Mouse (Mus musculus) forebrain, embryonic 14.5 days (tissue): Measurements from ENCODE around the gene 2810408A11Rik. TPM values are rescaled to one million over a fixed set of nuclear protein-coding genes. Genes with fewer than 3 reads are reported as not detected.
"Not testable (repeated sequence)": the region's sequence is repeated elsewhere in the genome, so short reads cannot be mapped to it uniquely, and the experiment has no call there.

Experiments
- ATAC-seq: fragments of 200-750 bp; cut with Nextera tagmentation; 2 replicates; pipeline ENCODE4 v1.8.0; 2017; ENCODE audit warnings: mild to moderate bottlenecking, moderate library complexity
- DNase-seq: peaks from one replicate; pipeline ENCODE4 v3.0.0-alpha.2; 2015; ENCODE audit warnings: low spot score
- H3K27ac ChIP-seq: fragments of 300-500 bp; sonication (generic); 2 replicates; pipeline ENCODE4 v1.5.1; 2014; ENCODE audit warnings: low read depth, mild to moderate bottlenecking, control low read depth, low read length, moderate library complexity
- H3K27me3 ChIP-seq: fragments of 300-500 bp; sonication (generic); replicated peaks from 2 replicates; pipeline ENCODE4 v1.6.1; 2014; ENCODE audit warnings: low read length, control low read depth, mixed read lengths; ENCODE audit not compliant: control insufficient read depth, insufficient read depth
- H3K36me3 ChIP-seq: fragments of 300-500 bp; sonication (generic); 2 replicates; pipeline ENCODE4 v1.6.1; 2014; ENCODE audit warnings: low read length, control low read depth; ENCODE audit not compliant: control insufficient read depth, insufficient read depth
- H3K4me1 ChIP-seq: fragments of 300-500 bp; sonication (generic); 2 replicates; pipeline ENCODE4 v1.6.1; 2014; ENCODE audit warnings: antibody characterized with exemption, low read length, control low read depth; ENCODE audit not compliant: control insufficient read depth, insufficient read depth
- H3K4me2 ChIP-seq: fragments of 300-500 bp; sonication (generic); 2 replicates; pipeline ENCODE4 v1.6.1; 2014; ENCODE audit warnings: mild to moderate bottlenecking, control low read depth, low read length
- H3K4me3 ChIP-seq: fragments of 300-500 bp; sonication (generic); 2 replicates; pipeline ENCODE4 v1.5.1; 2014; ENCODE audit warnings: low read depth, low read length, control low read depth
- H3K9ac ChIP-seq: fragments of 300-500 bp; sonication (generic); 2 replicates; pipeline ENCODE4 v1.6.1; 2014; ENCODE audit warnings: mild to moderate bottlenecking, low read length, control low read depth, moderate library complexity
- H3K9me3 ChIP-seq: fragments of 300-500 bp; sonication (generic); replicated peaks from 2 replicates; pipeline ENCODE4 v1.6.1; 2016; ENCODE audit warnings: low read length, control low read depth, mixed read lengths; ENCODE audit not compliant: control insufficient read depth
- WGBS: fragments of 180-500 bp; shearing (Covaris S2); extraction: QIAGEN DNeasy Blood & Tissue Kit; methylation state at CpG from one replicate; pipeline ENCODE4 v1.1.7; 2014; 5-methylcytosine and 5-hydroxymethylcytosine counted together
- polyA plus RNA-seq: library from polyadenylated mRNA; unstranded; fragments of >200 nt; fragmentation: Nextera tagmentation; extraction: Ambion mirVana; gene quantifications from 2 replicates; pipeline ENCODE4 v1.2.1, GENCODE M21; 2014

The 2810408A11Rik gene
- polyA plus RNA-seq, 1 experiment from 2014 or later, result 18.6 TPM

DNA sequence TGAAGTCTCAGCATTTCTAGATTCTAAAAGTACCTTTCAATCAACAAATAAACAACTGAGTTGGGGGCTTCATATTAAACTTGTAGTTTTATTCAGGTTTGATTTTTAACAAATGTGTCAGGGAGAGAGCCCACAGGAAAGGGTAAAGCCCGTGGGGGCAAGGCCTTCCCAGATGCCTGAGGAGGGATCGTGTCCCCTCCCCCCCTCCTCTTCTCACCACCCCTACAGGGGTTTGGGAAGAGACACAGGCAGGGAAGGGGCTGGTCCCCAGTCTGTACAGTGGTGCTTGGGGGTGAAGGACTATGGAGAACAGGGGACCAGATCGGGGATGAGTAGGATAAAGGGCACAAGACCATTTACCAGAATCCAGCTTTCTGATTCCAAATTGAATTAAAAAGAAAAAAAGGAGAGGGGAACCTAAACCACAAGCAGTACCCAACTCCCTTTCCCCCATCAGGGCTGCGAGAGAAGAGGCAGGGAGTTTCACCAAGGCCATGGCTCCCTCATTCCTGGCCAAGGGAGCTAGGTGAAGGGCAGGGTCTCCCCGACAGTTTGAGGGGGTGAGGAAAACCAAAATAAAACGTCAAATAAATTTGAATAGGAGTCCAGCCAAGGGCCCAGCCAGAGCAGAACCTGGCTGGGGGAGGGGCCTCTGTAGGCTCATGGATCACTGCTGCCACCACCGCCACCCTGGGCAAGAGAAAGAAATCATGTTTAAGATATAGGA is 16.0 kb upstream of the 2810408A11Rik start:
- H3K4me3 ChIP-seq, H3K9ac ChIP-seq, H3K4me2 ChIP-seq, DNase-seq, ATAC-seq, H3K27me3 ChIP-seq, H3K9me3 ChIP-seq, H3K27ac ChIP-seq: not testable (repeated sequence)
- H3K36me3 ChIP-seq, result peaks cover 64% of the 10 kb centered on the region
- peaks cover 28% of the 10 kb centered on the region for H3K4me1 ChIP-seq
- WGBS, result 56% methylated on average over 7 of the region's 7 CpGs

DNA sequence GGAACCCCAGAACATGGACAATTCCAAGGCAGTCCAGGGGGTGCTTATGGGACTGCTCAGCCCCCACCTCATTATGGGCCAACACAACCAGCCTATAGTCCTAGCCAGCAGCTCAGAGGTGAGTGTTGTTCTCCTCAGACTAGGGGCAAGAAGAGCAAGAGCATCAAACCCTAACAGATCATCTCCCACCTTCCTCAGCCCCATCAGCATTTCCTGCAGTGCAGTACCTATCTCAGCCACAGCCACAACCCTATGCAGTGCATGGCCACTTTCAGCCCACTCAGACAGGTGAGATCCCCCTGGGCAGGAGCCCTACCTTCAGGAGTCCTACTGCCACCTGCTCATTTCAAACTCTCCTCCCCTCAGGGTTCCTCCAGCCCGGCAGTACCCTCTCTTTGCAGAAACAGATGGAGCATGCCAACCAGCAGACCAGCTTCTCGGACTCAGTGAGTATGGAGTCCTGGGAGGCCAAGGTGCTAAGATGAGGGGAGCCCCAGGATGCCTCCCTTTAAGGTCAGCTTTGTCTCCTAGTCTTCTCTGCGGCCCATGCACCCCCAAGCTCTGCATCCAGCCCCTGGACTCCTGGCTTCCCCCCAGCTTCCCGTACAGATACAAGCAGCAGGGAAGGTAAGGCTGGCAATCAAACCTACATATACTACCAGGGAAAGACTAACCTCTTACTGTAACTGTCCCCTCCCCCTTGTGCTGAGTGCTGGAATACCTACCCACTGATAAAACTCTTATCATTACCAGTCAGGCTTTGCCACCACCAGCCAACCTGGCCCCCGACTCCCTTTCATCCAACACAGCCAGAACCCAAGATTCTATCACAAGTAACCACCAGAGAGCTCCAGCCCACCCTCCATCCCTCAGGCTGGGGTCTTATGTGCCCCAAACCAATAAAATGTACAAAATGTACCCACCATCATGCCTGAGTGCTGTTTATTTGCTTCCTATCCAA is 15.2 kb upstream of the 2810408A11Rik start:
- Histone ChIP-seq H3K36me3 (peaks cover 72% of the 10 kb centered on the region), H3K9me3 (no peaks in the 10 kb centered on the region), H3K27me3 (no peaks in the 10 kb centered on the region), H3K4me1 (peaks cover 28% of the 10 kb centered on the region), H3K4me3 (no peak overlapping the region), H3K27ac (no peak overlapping the region), H3K9ac (no peak overlapping the region), H3K4me2 (no peak overlapping the region)
- WGBS, result 65% methylated on average over 5 of the region's 5 CpGs
- ATAC-seq, result no peak
- DNase-seq, result no peak

DNA sequence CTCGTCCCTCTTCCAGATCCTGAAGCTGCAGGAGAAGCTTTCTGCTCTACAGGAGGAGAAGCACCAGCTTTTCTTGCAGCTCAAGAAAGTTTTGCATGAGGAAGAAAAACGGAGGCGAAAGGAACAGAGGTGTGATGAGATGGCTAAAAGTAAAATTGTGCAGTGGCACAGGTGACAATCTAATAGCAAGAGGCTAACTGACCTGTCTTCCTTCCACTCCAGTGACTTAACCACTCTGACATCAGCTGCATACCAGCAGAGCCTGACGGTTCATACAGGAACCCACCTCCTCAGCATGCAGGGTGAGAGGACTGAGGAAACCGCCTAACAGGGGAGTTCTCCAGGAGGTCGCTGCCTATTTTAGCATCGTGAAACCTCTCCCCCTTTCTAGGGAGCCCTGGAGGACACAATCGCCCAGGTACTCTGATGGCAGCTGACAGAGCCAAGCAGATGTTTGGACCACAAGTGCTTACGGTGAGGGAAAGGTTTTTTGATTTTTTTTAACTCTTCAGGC is 14.2 kb upstream of the 2810408A11Rik start:
- WGBS, result 43% methylated on average over 9 of the region's 9 CpGs
- no peaks in the 10 kb centered on the region for H3K27me3 ChIP-seq
- no peak overlapping the region for H3K27ac ChIP-seq
- peak overlapping the region; percentile 82 for H3K9ac ChIP-seq
- ATAC-seq, result no peak
- peaks cover 82% of the 10 kb centered on the region for H3K36me3 ChIP-seq
- H3K4me3 ChIP-seq, result peak overlapping the region; percentile 80
- H3K9me3 ChIP-seq, result no peaks in the 10 kb centered on the region
- H3K4me2 ChIP-seq, result peak overlapping the region; percentile 100
- H3K4me1 ChIP-seq, result peaks cover 28% of the 10 kb centered on the region
- DNase-seq, result no peak

- peak overlapping the region; percentile 80 for H3K27ac ChIP-seq
- no peak for ATAC-seq
- H3K4me3 ChIP-seq, result peak overlapping the region; percentile 80
- no peak for DNase-seq
- H3K27me3 ChIP-seq, result no peaks in the 10 kb centered on the region
- peaks cover 88% of the 10 kb centered on the region for H3K36me3 ChIP-seq
- H3K9me3 ChIP-seq, result no peaks in the 10 kb centered on the region
- 2% methylated on average over 17 of the region's 17 CpGs for WGBS
- H3K4me1 ChIP-seq, result peaks cover 23% of the 10 kb centered on the region
- peak overlapping the region; percentile 82 for H3K9ac ChIP-seq
- H3K4me2 ChIP-seq, result peak overlapping the region; percentile 100
These were observed 13.6 kb upstream of the 2810408A11Rik start for GRCm38 (mm10) chr11:69914372-69914764.

GRCm38 (mm10) chr11:69913554-69914371 is 13.0 kb upstream of the 2810408A11Rik start, which contains the start of gene Gps2:
Gene Gps2 (plus strand): TSS chr11:69913888.
- DNase-seq (peak; percentile 98), ATAC-seq (peak; percentile 95)
- H3K4me3 ChIP-seq, result peak within 1 kb of the TSS; percentile 80
- H3K4me1 ChIP-seq, result peaks cover 18% of the 10 kb centered on the region
- H3K9me3 ChIP-seq, result no peaks in the 10 kb centered on the region
- peaks cover 90% of the 10 kb centered on the region for H3K36me3 ChIP-seq
- no peaks in the 10 kb centered on the region for H3K27me3 ChIP-seq
- H3K27ac ChIP-seq, result peak within 1 kb of the TSS; percentile 80
- peak within 1 kb of the TSS; percentile 82 for H3K9ac ChIP-seq
- WGBS, result 2% methylated on average over 61 of the region's 61 CpGs
- H3K4me2 ChIP-seq, result peak within 1 kb of the TSS; percentile 100

- Histone ChIP-seq H3K4me2 (peak overlapping the region; percentile 100), H3K4me3 (peak overlapping the region; percentile 80), H3K27me3 (no peaks in the 10 kb centered on the region), H3K9me3 (no peaks in the 10 kb centered on the region), H3K4me1 (peaks cover 17% of the 10 kb centered on the region), H3K36me3 (peaks cover 90% of the 10 kb centered on the region), H3K9ac (peak overlapping the region; percentile 82; the same call in 1 of the 2 replicates), H3K27ac (0 out of 2 replicates have a peak overlapping the region, but pooled peaks have one; percentile 63)
- no peak for DNase-seq
- WGBS, result 78% methylated on average over 15 of the region's 15 CpGs
- ATAC-seq, result peak; percentile 5; the same call in 1 of the 2 replicates
These were observed 12.1 kb upstream of the 2810408A11Rik start for GRCm38 (mm10) chr11:69912716-69913530.

DNA sequence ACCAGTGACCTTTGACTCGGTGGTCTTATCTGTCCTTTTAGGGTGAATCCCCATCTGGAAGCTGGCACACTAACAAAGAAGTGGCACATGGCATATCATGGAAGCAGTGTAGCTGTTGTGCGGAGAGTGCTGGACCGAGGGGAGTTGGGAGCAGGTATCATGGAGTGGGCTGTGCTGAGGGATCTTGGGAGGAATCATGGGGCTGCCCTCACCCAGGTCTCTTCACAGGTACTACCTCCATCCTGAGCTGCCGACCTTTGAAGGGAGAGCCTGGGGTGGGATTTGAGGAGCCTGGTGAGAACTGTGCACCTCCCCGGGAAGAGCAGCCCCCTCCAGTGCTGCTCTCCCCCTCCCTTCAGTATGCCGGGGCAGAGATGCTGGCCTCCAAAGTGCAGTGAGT is 10.9 kb upstream of the 2810408A11Rik start:
- ATAC-seq, result no peak
- 93% methylated on average over 6 of the region's 6 CpGs for WGBS
- H3K36me3 ChIP-seq, result peaks cover 90% of the 10 kb centered on the region

More for the DNA sequence above, 10.9 kb upstream of the 2810408A11Rik start:
- Histone ChIP-seq H3K9me3 (no peaks in the 10 kb centered on the region), H3K27ac (no peak overlapping the region), H3K4me3 (no peak overlapping the region), H3K4me1 (peaks cover 17% of the 10 kb centered on the region), H3K27me3 (no peaks in the 10 kb centered on the region), H3K9ac (no peak overlapping the region), H3K4me2 (no peak overlapping the region)
- DNase-seq, result no peak
